Mouse (Mus musculus) stomach, postnatal 0 days (tissue): ENCODE results near the gene Strn4. TPM values are rescaled to one million over a fixed set of nuclear protein-coding genes. Genes with fewer than 3 reads are reported as not detected.

ENCODE experiments used
- ATAC-seq: fragments of 200-750 bp; cut with Nextera tagmentation; 2 replicates; pipeline ENCODE4 v1.8.0; 2017; ENCODE audit not compliant: low FRiP score, low TSS enrichment
- DNase-seq: peaks from one replicate; pipeline ENCODE4 v3.0.0-alpha.2; 2016; ENCODE audit warnings: low spot score
- H3K27ac ChIP-seq: fragments of 300-500 bp; sonication (generic); replicated peaks from 2 replicates; pipeline ENCODE4 v1.5.1; 2014; ENCODE audit warnings: mild to moderate bottlenecking, control low read depth
- H3K27me3 ChIP-seq: fragments of 300-500 bp; sonication (generic); 2 replicates; pipeline ENCODE4 v1.6.1; 2014; ENCODE audit warnings: low read length; ENCODE audit not compliant: control insufficient read depth, insufficient read depth
- H3K36me3 ChIP-seq: fragments of 300-500 bp; sonication (generic); 2 replicates; pipeline ENCODE4 v1.6.1; 2014; ENCODE audit warnings: low read length, mixed read lengths; ENCODE audit not compliant: control insufficient read depth, insufficient read depth
- H3K4me1 ChIP-seq: fragments of 300-500 bp; sonication (generic); replicated peaks from 2 replicates; pipeline ENCODE4 v1.6.1; 2014; ENCODE audit warnings: antibody characterized with exemption; ENCODE audit not compliant: control insufficient read depth, insufficient read depth
- H3K4me2 ChIP-seq: fragments of 300-500 bp; sonication (generic); replicated peaks from 2 replicates; pipeline ENCODE4 v1.6.1; 2014; ENCODE audit warnings: low read depth, mild to moderate bottlenecking, control low read depth, moderate library complexity
- H3K4me3 ChIP-seq: fragments of 300-500 bp; sonication (generic); 2 replicates; pipeline ENCODE4 v1.5.1; 2014; ENCODE audit warnings: low read depth, low read length, control low read depth
- H3K9ac ChIP-seq: fragments of 300-500 bp; sonication (generic); 2 replicates; pipeline ENCODE4 v1.6.1; 2014; ENCODE audit warnings: mild to moderate bottlenecking, low read length, control low read depth, mixed read lengths
- H3K9me3 ChIP-seq: fragments of 300-500 bp; sonication (generic); 2 replicates; pipeline ENCODE4 v1.6.1; 2016; ENCODE audit warnings: low read length; ENCODE audit not compliant: control insufficient read depth
- CTCF ChIP-seq: IDR thresholded peaks from 2 replicates; pipeline ENCODE4 v1.5.1; 2016; ENCODE audit warnings: antibody characterized with exemption, low read depth, mild to moderate bottlenecking, moderate library complexity
- EP300 ChIP-seq: optimal IDR thresholded peaks from 2 replicates; pipeline ENCODE3; 2016; ENCODE audit warnings: antibody characterized with exemption
- WGBS: fragments of 180-500 bp; shearing (Covaris S2); extraction: QIAGEN DNeasy Blood & Tissue Kit; methylation state at CpG from one replicate; pipeline ENCODE4 v1.1.7; 2014; 5-methylcytosine and 5-hydroxymethylcytosine counted together
- polyA plus RNA-seq: library from polyadenylated mRNA; unstranded; fragments of >200 nt; fragmentation: Nextera tagmentation; extraction: Ambion mirVana; gene quantifications from 2 replicates; pipeline ENCODE4 v1.2.1, GENCODE M21; 2015

Strn4 gene
- 45.1 and 45.2 TPM in 2 replicates for polyA plus RNA-seq

GRCm38 (mm10) chr7:16815351-16815941, at the start of gene Strn4:
TSS of gene Strn4 (plus strand) at chr7:16815889.
- Histone ChIP-seq H3K4me1 (peaks cover 14% of the 10 kb centered on the region), H3K27ac (peak within 1 kb of the TSS; percentile 96), H3K9me3 (no peaks in the 10 kb centered on the region), H3K9ac (peak within 1 kb of the TSS; percentile 99), H3K4me2 (peak within 1 kb of the TSS; percentile 91), H3K27me3 (no peaks in the 10 kb centered on the region), H3K4me3 (peak within 1 kb of the TSS; percentile 100), H3K36me3 (peaks cover 6% of the 10 kb centered on the region; the same call in 1 of the 2 replicates)
- 0% methylated on average over 1 of the region's 1 CpGs for WGBS
- DNase-seq (no peak), ATAC-seq (no peak)
- TF ChIP-seq EP300: no peak
- no peak for TF ChIP-seq CTCF

GRCm38 (mm10) chr7:16766443-16766842, 49.2 kb upstream of the Strn4 start:
- no peak for ATAC-seq
- H3K4me1 ChIP-seq: no peaks in the 10 kb centered on the region
- H3K4me2 ChIP-seq: no peak overlapping the region
- H3K27ac ChIP-seq: no peak overlapping the region
- no peak for DNase-seq
- WGBS: 47% methylated on average over 2 of the region's 2 CpGs
- no peaks in the 10 kb centered on the region for H3K36me3 ChIP-seq
- H3K27me3 ChIP-seq: no peaks in the 10 kb centered on the region
- H3K9me3 ChIP-seq: no peaks in the 10 kb centered on the region
- H3K9ac ChIP-seq: no peak overlapping the region
- TF ChIP-seq CTCF (no peak), EP300 (no peak)
- H3K4me3 ChIP-seq: no peak overlapping the region

GRCm38 (mm10) chr7:16775888-16776287, 39.8 kb upstream of the Strn4 start:
- 51% methylated on average over 5 of the region's 5 CpGs for WGBS
- no peak for ATAC-seq
- no peaks in the 10 kb centered on the region for H3K27me3 ChIP-seq
- H3K4me1 ChIP-seq: no peaks in the 10 kb centered on the region
- H3K9ac ChIP-seq: 0 out of 2 replicates have a peak overlapping the region, but pooled peaks have one; percentile 23
- TF ChIP-seq CTCF (no peak), EP300 (no peak)
- DNase-seq: no peak
- H3K4me2 ChIP-seq: no peak overlapping the region
- H3K36me3 ChIP-seq: no peaks in the 10 kb centered on the region
- no peak overlapping the region for H3K4me3 ChIP-seq
- H3K27ac ChIP-seq: no peak overlapping the region
- no peaks in the 10 kb centered on the region for H3K9me3 ChIP-seq

GRCm38 (mm10) chr7:16780076-16780475, 35.6 kb upstream of the Strn4 start:
- Histone ChIP-seq H3K36me3 (no peaks in the 10 kb centered on the region), H3K9ac (no peak overlapping the region), H3K27ac (peak overlapping the region; percentile 65), H3K9me3 (no peaks in the 10 kb centered on the region), H3K4me1 (peaks cover 7% of the 10 kb centered on the region), H3K27me3 (no peaks in the 10 kb centered on the region), H3K4me3 (no peak overlapping the region), H3K4me2 (no peak overlapping the region)
- TF ChIP-seq EP300 (no peak), CTCF (0 out of 2 replicates have a peak, but pooled peaks have one; percentile 16)
- ATAC-seq: peak; percentile 41
- 57% methylated on average over 5 of the region's 5 CpGs for WGBS
- DNase-seq: no peak

GRCm38 (mm10) chr7:16780825-16781554, 34.7 kb upstream of the Strn4 start, which contains the start of gene Slc1a5:
TSS of gene Slc1a5 (plus strand) at chr7:16781340.
- ATAC-seq: peak; percentile 86
- peak; percentile 54 for TF ChIP-seq CTCF
- no peak for TF ChIP-seq EP300
- H3K27ac ChIP-seq: peak within 1 kb of the TSS; percentile 65
- H3K27me3 ChIP-seq: no peaks in the 10 kb centered on the region
- H3K9me3 ChIP-seq: no peaks in the 10 kb centered on the region
- H3K36me3 ChIP-seq: no peaks in the 10 kb centered on the region
- H3K4me1 ChIP-seq: peaks cover 7% of the 10 kb centered on the region
- 3% methylated on average over 34 of the region's 34 CpGs for WGBS
- H3K4me3 ChIP-seq: peak within 1 kb of the TSS; percentile 71
- H3K4me2 ChIP-seq: peak within 1 kb of the TSS; percentile 97
- DNase-seq: peak; percentile 97
- peak within 1 kb of the TSS; percentile 74 for H3K9ac ChIP-seq

GRCm38 (mm10) chr7:16781555-16781815, 34.2 kb upstream of the Strn4 start:
- H3K27me3 ChIP-seq: no peaks in the 10 kb centered on the region
- peak overlapping the region; percentile 71 for H3K4me3 ChIP-seq
- ATAC-seq (0 out of 2 replicates have a peak, but pooled peaks have one; percentile 4), DNase-seq (no peak)
- peak overlapping the region; percentile 46 for H3K27ac ChIP-seq
- peaks cover 7% of the 10 kb centered on the region for H3K4me1 ChIP-seq
- 0% methylated on average over 10 of the region's 10 CpGs for WGBS
- TF ChIP-seq CTCF: no peak
- no peak for TF ChIP-seq EP300
- H3K36me3 ChIP-seq: no peaks in the 10 kb centered on the region
- H3K9ac ChIP-seq: peak overlapping the region; percentile 74
- no peaks in the 10 kb centered on the region for H3K9me3 ChIP-seq
- H3K4me2 ChIP-seq: peak overlapping the region; percentile 97
